ENCODE assay signal across 8 mouse cellular contexts in genomic region chr2:168168892-168169799, GRCm38 (mm10). TPM values are rescaled to one million over a fixed set of nuclear protein-coding genes. Genes with fewer than 3 reads are reported as not detected.
DNase-seq lines count a peak whose midpoint lies in the region; ATAC-seq and TF ChIP-seq lines count a peak whose summit lies in the region.

No protein-coding gene starts in this region.

- no peak overlapping the region for H3K4me2 ChIP-seq in neural tube, embryonic 15.5 days
- H3K4me2 ChIP-seq in hindbrain, embryonic 13.5 days, result no peak overlapping the region
- peak overlapping the region; percentile 49 for H3K4me2 ChIP-seq in stomach, embryonic 16.5 days (ENCODE audit: low read depth, low read length)

- peaks cover 20% of the 10 kb centered on the region for H3K4me1 ChIP-seq in neural tube, embryonic 15.5 days
- H3K4me1 ChIP-seq in hindbrain, embryonic 13.5 days (replicated peaks), result peaks cover 18% of the 10 kb centered on the region
- H3K4me1 ChIP-seq in liver, adult 2 months (ENCODE audit: control insufficient read depth, insufficient read depth, low read length), result peaks cover 9% of the 10 kb centered on the region
- peaks cover 36% of the 10 kb centered on the region for H3K4me1 ChIP-seq in stomach, embryonic 16.5 days (ENCODE audit: control insufficient read depth, insufficient read depth, low read length)

- TF ChIP-seq POLR2A in liver, adult 2 months (IDR thresholded peaks at IDR 0.05; ENCODE audit: extremely low read depth, insufficient read depth, low read length), result no peak

- intact Hi-C loops in heart, postnatal 25 days (cut with DNase I), result no loop called here

- H3K4me3 ChIP-seq in neural tube, embryonic 15.5 days (replicated peaks), result no peak overlapping the region
- H3K4me3 ChIP-seq in hindbrain, embryonic 13.5 days, result no peak overlapping the region
- H3K4me3 ChIP-seq in liver, adult 2 months (ENCODE audit: insufficient read depth, low read depth, low read length), result 0 out of 2 replicates have a peak overlapping the region, but pooled peaks have one; percentile 57
- H3K4me3 ChIP-seq in stomach, embryonic 16.5 days (replicated peaks; ENCODE audit: low read length), result no peak overlapping the region

- H3K9ac ChIP-seq in neural tube, embryonic 15.5 days (replicated peaks), result no peak overlapping the region
- H3K9ac ChIP-seq in hindbrain, embryonic 13.5 days, result 0 out of 2 replicates have a peak overlapping the region, but pooled peaks have one; percentile 19
- peak overlapping the region; percentile 48 for H3K9ac ChIP-seq in liver, adult 2 months (ENCODE audit: low read depth, low read length)
- peak overlapping the region; percentile 58 for H3K9ac ChIP-seq in stomach, embryonic 16.5 days (ENCODE audit: low read length)

- no peaks in the 10 kb centered on the region for H3K79me2 ChIP-seq in liver, adult 2 months (ENCODE audit: control insufficient read depth, insufficient read depth, low read length)

- H3K9me3 ChIP-seq in neural tube, embryonic 15.5 days (replicated peaks), result no peaks in the 10 kb centered on the region
- H3K9me3 ChIP-seq in hindbrain, embryonic 13.5 days, result no peaks in the 10 kb centered on the region
- no peaks in the 10 kb centered on the region for H3K9me3 ChIP-seq in stomach, embryonic 16.5 days (replicated peaks; ENCODE audit: control insufficient read depth, low read length)

- H3K36me3 ChIP-seq in neural tube, embryonic 15.5 days, result no peaks in the 10 kb centered on the region
- H3K36me3 ChIP-seq in hindbrain, embryonic 13.5 days, result no peaks in the 10 kb centered on the region
- H3K36me3 ChIP-seq in liver, adult 2 months (ENCODE audit: control insufficient read depth, insufficient read depth, low read length), result no peaks in the 10 kb centered on the region
- H3K36me3 ChIP-seq in stomach, embryonic 16.5 days (ENCODE audit: control insufficient read depth, insufficient read depth, low read length), result no peaks in the 10 kb centered on the region

- no peak overlapping the region for H3K27ac ChIP-seq in neural tube, embryonic 15.5 days (replicated peaks)
- peak overlapping the region; percentile 44; the same call in 1 of the 2 replicates for H3K27ac ChIP-seq in hindbrain, embryonic 13.5 days
- H3K27ac ChIP-seq in liver, adult 2 months (replicated peaks; ENCODE audit: insufficient read depth, low read depth, low read length), result peak overlapping the region; percentile 52
- peak overlapping the region; percentile 83 for H3K27ac ChIP-seq in stomach, embryonic 16.5 days (ENCODE audit: low read length)

- 49% methylated on average over 9 of the region's 9 CpGs for WGBS in neural tube, embryonic 15.5 days
- WGBS in hindbrain, embryonic 13.5 days, result 46% methylated on average over 9 of the region's 9 CpGs
- WGBS in liver, adult 2 months, result 37% methylated on average over 9 of the region's 9 CpGs
- 40% methylated on average over 9 of the region's 9 CpGs for WGBS in stomach, embryonic 16.5 days

- peak; percentile 72 for DNase-seq in neural tube, embryonic 10.5 days (ENCODE audit: extremely low spot score, low spot score)
- DNase-seq in liver, adult 2 months (ENCODE audit: extremely low read depth, low read depth, low spot score), result peak; percentile 54
- DNase-seq in right cerebral cortex, adult 18-20 months, result no peak
- no peak for DNase-seq in layer of hippocampus, adult 8-10 months (ENCODE audit: low spot score in 2 of 2)
- no peak for DNase-seq in heart, postnatal 25 days (ENCODE audit: low spot score)

- no peaks in the 10 kb centered on the region for H3K27me3 ChIP-seq in neural tube, embryonic 15.5 days (replicated peaks)
- no peaks in the 10 kb centered on the region for H3K27me3 ChIP-seq in hindbrain, embryonic 13.5 days
- H3K27me3 ChIP-seq in liver, adult 2 months (ENCODE audit: control insufficient read depth, insufficient read depth, low read length), result no peaks in the 10 kb centered on the region
- no peaks in the 10 kb centered on the region for H3K27me3 ChIP-seq in stomach, embryonic 16.5 days (ENCODE audit: control insufficient read depth, insufficient read depth, low read length)

- no peak for TF ChIP-seq CTCF in liver, adult 2 months (IDR thresholded peaks at IDR 0.05; ENCODE audit: low read depth, low read length)

- no peak for ATAC-seq in neural tube, embryonic 15.5 days (ENCODE audit: low FRiP score)
- ATAC-seq in hindbrain, embryonic 13.5 days (ENCODE audit: low FRiP score), result peak; percentile 29; the same call in 1 of the 2 replicates
- peak; percentile 63; the same call in 1 of the 2 replicates for ATAC-seq in stomach, embryonic 16.5 days (ENCODE audit: insufficient read depth, low FRiP score)

RNA-seq across cellular contexts. Expression of gene Adnp, which starts 37.8 kb away (rescaled TPM):
- 3.4 and 7.9 TPM in 2 replicates for polyA plus RNA-seq in neural tube, embryonic 15.5 days (2015; fragmentation: Nextera tagmentation; extraction: Ambion mirVana)
- 3.1 and 3.5 TPM in 2 replicates for polyA plus RNA-seq in hindbrain, embryonic 13.5 days (2015; fragmentation: Nextera tagmentation; extraction: Ambion mirVana)
- total RNA-seq in liver, adult 2 months (2014; rRNA removed), result 1.4 and 6.4 TPM in 2 replicates
- 4.6 and 6.8 TPM in 2 replicates for polyA plus RNA-seq in liver, adult 2 months (2012; rRNA removed)
- 1.0 and 1.4 TPM in 2 replicates for polyA plus RNA-seq in stomach, embryonic 16.5 days (2015; fragmentation: Nextera tagmentation; extraction: Ambion mirVana)
- total RNA-seq in layer of hippocampus, adult 8-10 months (2022), result 10 to 100 TPM; 69.9 to 88.6 (median 84.4) TPM
- total RNA-seq in heart, postnatal 25 days (2021), result 10 to 100 TPM; 30.5 to 32.7 TPM

Comparison
In these comparisons a context has a peak if more than half of its experiments do, and no peak if none do; other contexts are left out.
1. DNase-seq: peak in neural tube, embryonic 10.5 days (single experiment) and liver, adult 2 months (single experiment); none in right cerebral cortex, adult 18-20 months (single experiment), layer of hippocampus, adult 8-10 months (0 of 2) and heart, postnatal 25 days (single experiment).